Mouse (Mus musculus) testis, adult 2 months (tissue): ENCODE results near the gene Ddah1.

Source experiments
- CTCF ChIP-seq: fragments of 200-500 bp; IDR thresholded peaks from 2 replicates; pipeline ENCODE4 v1.5.1; 2012; ENCODE audit warnings: low read depth, mild to moderate bottlenecking, inconsistent platforms, low read length, moderate library complexity; ENCODE audit not compliant: control insufficient read depth, insufficient read depth, insufficient replicate concordance
- POLR2A ChIP-seq: fragments of 200-500 bp; IDR thresholded peaks from 2 replicates; pipeline ENCODE4 v1.6.1; 2012; ENCODE audit warnings: low read depth, mild to moderate bottlenecking, inconsistent platforms, low read length, moderate library complexity; ENCODE audit not compliant: control insufficient read depth

GRCm38 (mm10) chr3:145759379-145760209 is 1.1 kb downstream of the Ddah1 start:
- TF ChIP-seq CTCF (no peak), POLR2A (no peak)
